Mouse (Mus musculus) liver, embryonic 14.5 days (tissue): ENCODE data around the gene Atf7. TPM values are rescaled to one million over a fixed set of nuclear protein-coding genes. Genes with fewer than 3 reads are reported as not detected.

ENCODE experiments used
- ATAC-seq: fragments of 200-750 bp; cut with Nextera tagmentation; 2 replicates; pipeline ENCODE4 v1.8.0; 2017; ENCODE audit warnings: moderate number of reproducible peaks, mild to moderate bottlenecking, moderate library complexity; ENCODE audit not compliant: insufficient read depth
- DNase-seq, 3 experiments: peaks; one replicate each; pipeline ENCODE4 v3.0.0-alpha.2; 2012 to 2013; ENCODE audit warnings: low read depth in 3 of 3, low spot score in 3 of 3
- H3K27ac ChIP-seq: fragments of 300-500 bp; sonication (generic); 2 replicates; pipeline ENCODE4 v1.5.1; 2014; ENCODE audit warnings: moderate library complexity, mild to moderate bottlenecking, control low read depth, inconsistent platforms
- H3K27me3 ChIP-seq: fragments of 300-500 bp; sonication (generic); 2 replicates; pipeline ENCODE4 v1.6.1; 2014; ENCODE audit warnings: mild to moderate bottlenecking, low read length, moderate library complexity; ENCODE audit not compliant: control insufficient read depth, insufficient read depth
- H3K36me3 ChIP-seq: fragments of 300-500 bp; sonication (generic); replicated peaks from 2 replicates; pipeline ENCODE4 v1.6.1; 2014; ENCODE audit warnings: low read depth; ENCODE audit not compliant: control insufficient read depth, insufficient read depth
- H3K4me1 ChIP-seq, 2 experiments: fragments of 200-500 bp in 1 of 2; fragments of 300-500 bp in 1 of 2; sonication (generic) in 1 of 2; replicated peaks; 2 replicates each; pipeline ENCODE4 v1.6.1; 2012 to 2014; ENCODE audit warnings: antibody characterized with exemption in 1 of 2, inconsistent platforms in 1 of 2, low read length in 1 of 2; ENCODE audit not compliant: control insufficient read depth in 2 of 2, insufficient read depth in 2 of 2
- H3K4me2 ChIP-seq: fragments of 300-500 bp; sonication (generic); 2 replicates; pipeline ENCODE4 v1.6.1; 2014; ENCODE audit warnings: low read depth, mild to moderate bottlenecking, control low read depth, moderate library complexity
- H3K4me3 ChIP-seq, 2 experiments: fragments of 200-500 bp in 1 of 2; fragments of 300-500 bp in 1 of 2; sonication (generic) in 1 of 2; 2 replicates each; pipeline ENCODE4 v1.5.1; 2012 to 2014; ENCODE audit warnings: low read depth in 2 of 2, low read length in 2 of 2, mild to moderate bottlenecking in 2 of 2, control low read depth in 1 of 2, inconsistent platforms in 1 of 2, moderate library complexity in 1 of 2; ENCODE audit not compliant: insufficient read depth in 1 of 2
- H3K9ac ChIP-seq: fragments of 300-500 bp; sonication (generic); replicated peaks from 2 replicates; pipeline ENCODE4 v1.6.1; 2014; ENCODE audit warnings: mild to moderate bottlenecking, control low read depth, moderate library complexity
- H3K9me3 ChIP-seq: fragments of 300-500 bp; sonication (generic); 2 replicates; pipeline ENCODE4 v1.6.1; 2016; ENCODE audit warnings: low read length, mixed read lengths; ENCODE audit not compliant: control insufficient read depth
- CTCF ChIP-seq: IDR thresholded peaks from 2 replicates; pipeline ENCODE4 v1.5.1; 2016; ENCODE audit warnings: antibody characterized with exemption, low read depth, control low read depth
- EP300 ChIP-seq: IDR thresholded peaks from 2 replicates; pipeline ENCODE4 v1.6.1; 2016; ENCODE audit warnings: antibody characterized with exemption, low read depth
- WGBS: fragments of 180-500 bp; shearing (Covaris S2); extraction: QIAGEN DNeasy Blood & Tissue Kit; methylation state at CpG from one replicate; pipeline ENCODE4 v1.1.7; 2014; ENCODE audit not compliant: insufficient replicate concordance; 5-methylcytosine and 5-hydroxymethylcytosine counted together
- polyA plus RNA-seq, 2 experiments: library from polyadenylated mRNA; depleted of rRNA in 1 of 2; stranded (reverse) in 1 of 2; unstranded in 1 of 2; fragments of >200 nt; fragmentation: Nextera tagmentation in 1 of 2; extraction: Ambion mirVana in 1 of 2; gene quantifications; 2 replicates each; pipeline versions ENCODE4 v1.2.1 to v1.2.3; 2012 to 2014

The Atf7 gene
- polyA plus RNA-seq, 2 experiments: 7.3 to 12.3 TPM

DNA sequence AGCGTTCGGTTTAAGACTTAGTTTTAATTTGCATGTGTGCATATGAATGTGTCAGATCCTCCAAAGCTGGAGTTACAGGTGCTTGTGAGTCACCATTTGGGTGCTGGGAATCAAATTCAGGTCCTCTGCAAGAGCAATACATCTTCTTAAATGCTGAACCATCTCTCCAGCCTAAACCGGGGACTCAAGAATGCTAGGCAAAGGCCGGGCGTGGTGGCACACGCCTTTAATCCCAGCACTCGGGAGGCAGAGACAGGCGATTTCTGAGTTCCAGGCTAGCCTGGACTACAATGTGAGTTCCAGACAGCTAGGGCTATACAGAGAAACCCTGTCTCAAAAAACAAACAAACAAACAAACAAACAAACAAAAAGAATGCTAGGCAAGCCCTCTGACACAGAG lies 35.4 kb downstream of the Atf7 start:
- no peak for TF ChIP-seq CTCF
- H3K36me3 ChIP-seq: no peaks in the 10 kb centered on the region
- H3K4me2 ChIP-seq: no peak overlapping the region
- H3K27ac ChIP-seq: no peak overlapping the region
- H3K27me3 ChIP-seq: no peaks in the 10 kb centered on the region
- DNase-seq: no peak
- no peak overlapping the region for H3K4me3 ChIP-seq
- H3K9ac ChIP-seq: no peak overlapping the region
- H3K9me3 ChIP-seq: no peaks in the 10 kb centered on the region
- H3K4me1 ChIP-seq: no peaks in the 10 kb centered on the region
- 78% methylated on average over 8 of the region's 8 CpGs for WGBS
- ATAC-seq: no peak

DNA sequence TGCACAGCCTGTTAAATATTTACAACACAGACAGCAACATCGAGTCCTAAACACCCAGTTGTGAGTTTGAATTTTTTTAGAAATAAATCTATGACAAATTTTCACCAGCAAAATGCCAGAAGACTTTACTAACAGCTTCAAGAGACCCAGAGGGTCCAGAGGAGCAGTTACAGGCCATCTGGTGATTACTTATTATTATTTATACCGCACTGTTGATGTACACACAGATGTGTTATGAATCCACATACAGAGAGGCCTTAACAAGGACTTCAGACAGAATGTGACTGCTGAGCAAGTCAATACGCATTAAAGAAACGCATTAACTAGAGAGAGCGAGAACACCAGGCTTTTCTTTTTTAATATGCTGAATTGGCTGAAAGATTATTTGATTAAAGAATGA lies 39.8 kb downstream of the Atf7 start:
- Histone ChIP-seq H3K36me3 (no peaks in the 10 kb centered on the region), H3K27me3 (no peaks in the 10 kb centered on the region), H3K4me1 (no peaks in the 10 kb centered on the region), H3K4me3 (no peak overlapping the region), H3K27ac (no peak overlapping the region), H3K9ac (no peak overlapping the region), H3K4me2 (no peak overlapping the region), H3K9me3 (no peaks in the 10 kb centered on the region)
- TF ChIP-seq EP300 (no peak), CTCF (no peak)
- 76% methylated on average over 5 of the region's 5 CpGs for WGBS
- no peak for DNase-seq
- ATAC-seq: no peak

DNA sequence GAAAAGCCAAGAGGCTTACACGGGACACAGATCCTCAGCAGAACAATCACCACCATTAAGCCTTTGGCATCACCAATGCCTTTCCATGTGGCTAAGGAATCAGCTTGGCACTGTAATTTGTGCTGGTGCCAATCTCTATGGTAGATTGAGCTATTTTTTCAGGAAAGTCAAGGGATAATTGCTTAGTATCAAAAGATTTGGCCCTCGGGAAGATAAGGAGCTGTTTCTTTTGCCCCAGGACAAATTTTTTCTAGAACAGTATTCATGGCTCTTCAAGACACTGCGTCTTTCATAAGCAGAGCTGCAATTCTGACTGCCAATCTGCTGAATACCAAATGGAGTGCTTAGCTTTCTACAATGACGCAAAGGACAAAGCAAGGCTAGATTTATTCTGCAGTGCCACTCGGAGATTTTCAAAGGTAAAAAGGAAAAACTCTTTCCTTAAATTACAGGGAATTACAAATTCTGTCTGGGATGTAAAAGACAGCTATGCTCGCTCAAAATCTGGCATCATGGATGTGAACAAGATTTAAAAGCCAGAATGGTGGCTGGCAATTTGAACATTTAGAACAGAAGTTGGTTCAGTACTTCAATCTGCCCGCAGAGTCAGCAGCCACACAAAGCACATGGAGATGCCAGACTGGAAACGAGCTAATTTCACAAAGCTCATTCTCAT lies 41.4 kb downstream of the Atf7 start:
- 66% methylated on average over 8 of the region's 8 CpGs for WGBS
- H3K4me3 ChIP-seq: no peak overlapping the region
- DNase-seq (no peak), ATAC-seq (no peak)
- no peaks in the 10 kb centered on the region for H3K36me3 ChIP-seq
- no peak overlapping the region for H3K4me2 ChIP-seq
- no peaks in the 10 kb centered on the region for H3K9me3 ChIP-seq
- H3K27ac ChIP-seq: no peak overlapping the region
- no peak overlapping the region for H3K9ac ChIP-seq
- TF ChIP-seq CTCF: no peak
- TF ChIP-seq EP300: no peak
- H3K4me1 ChIP-seq: no peaks in the 10 kb centered on the region
- H3K27me3 ChIP-seq: no peaks in the 10 kb centered on the region

DNA sequence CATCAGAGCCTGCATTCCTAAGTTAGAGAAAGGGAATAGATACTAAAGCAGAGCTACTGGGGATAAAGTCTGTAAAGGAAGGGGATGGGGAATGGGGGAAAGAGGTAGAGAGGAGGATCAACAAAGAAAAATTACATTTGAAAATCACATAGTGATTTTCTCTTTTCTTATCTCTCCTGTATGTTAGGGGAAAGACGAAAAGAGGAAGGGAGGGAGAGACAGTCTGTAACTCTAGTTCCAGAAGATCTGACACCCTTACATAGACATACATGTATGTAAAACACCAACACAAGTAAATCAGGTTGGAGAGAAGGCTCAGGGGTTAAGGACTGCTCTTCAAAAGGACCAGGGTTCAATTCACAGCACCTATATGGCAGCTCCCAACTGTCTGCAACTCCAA lies 44.1 kb downstream of the Atf7 start:
- Histone ChIP-seq H3K9ac (no peak overlapping the region), H3K4me3 (no peak overlapping the region), H3K4me2 (no peak overlapping the region), H3K4me1 (no peaks in the 10 kb centered on the region), H3K27me3 (no peaks in the 10 kb centered on the region), H3K9me3 (no peaks in the 10 kb centered on the region), H3K27ac (no peak overlapping the region), H3K36me3 (no peaks in the 10 kb centered on the region)
- no peak for ATAC-seq
- no peak for TF ChIP-seq CTCF
- TF ChIP-seq EP300: no peak
- WGBS: 39% methylated on average over 1 of the region's 1 CpGs
- no peak for DNase-seq

DNA sequence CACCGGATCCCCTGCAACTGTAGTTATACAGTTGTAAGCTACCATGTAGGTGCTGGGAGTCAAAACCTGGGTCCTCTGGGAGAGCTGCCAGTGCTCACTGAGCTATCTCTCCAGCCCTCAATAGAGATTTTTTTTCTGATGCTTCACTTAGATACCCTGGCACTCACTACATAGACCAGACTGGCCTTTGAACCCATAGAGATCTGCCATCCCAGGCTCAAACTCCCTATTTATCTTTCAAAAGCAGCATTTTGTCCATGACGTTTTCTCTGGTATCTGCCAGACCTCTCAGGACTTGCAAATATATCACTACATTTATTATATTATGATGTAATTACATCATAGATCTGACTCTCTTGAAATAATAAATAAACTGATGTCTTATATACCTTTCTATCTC lies 46.9 kb downstream of the Atf7 start:
- WGBS: 74% methylated on average over 2 of the region's 2 CpGs
- Histone ChIP-seq H3K27ac (no peak overlapping the region), H3K4me1 (no peaks in the 10 kb centered on the region), H3K4me3 (no peak overlapping the region), H3K9me3 (no peaks in the 10 kb centered on the region), H3K27me3 (no peaks in the 10 kb centered on the region), H3K9ac (no peak overlapping the region), H3K4me2 (no peak overlapping the region), H3K36me3 (no peaks in the 10 kb centered on the region)
- no peak for ATAC-seq
- DNase-seq: no peak
- no peak for TF ChIP-seq CTCF
- TF ChIP-seq EP300: no peak
